Mouse (Mus musculus) thymus, adult 2 months (tissue): Measurements from ENCODE around the gene Gm4884.
"Not testable (repeated sequence)": the region's sequence is repeated elsewhere in the genome, so short reads cannot be mapped to it uniquely, and the experiment has no call there.

Experiments
- CTCF ChIP-seq: fragments of 200-500 bp; IDR thresholded peaks from 2 replicates; pipeline ENCODE4 v1.5.1; 2012; ENCODE audit warnings: mild to moderate bottlenecking, control low read depth, low read length, moderate library complexity, borderline replicate concordance; ENCODE audit not compliant: control insufficient read depth, poor library complexity, insufficient read depth; ENCODE audit errors: extremely low read depth
- POLR2A ChIP-seq: fragments of 200-500 bp; IDR thresholded peaks from 2 replicates; pipeline ENCODE4 v1.6.1; 2012; ENCODE audit warnings: mild to moderate bottlenecking, low read length, control low read depth, moderate library complexity; ENCODE audit not compliant: control insufficient read depth, poor library complexity, insufficient read depth; ENCODE audit errors: extremely low read depth

- TF ChIP-seq CTCF, POLR2A: not testable (repeated sequence)
Observed at GRCm38 (mm10) chr7:41044058-41044457, 11.5 kb downstream of the Gm4884 start.
